Mouse (Mus musculus) erythroblast, embryonic 14.5 days (primary cell): Measurements from ENCODE around the gene Rps6kb1.

Source experiments
- GATA1 ChIP-seq: IDR thresholded peaks from 2 replicates; pipeline ENCODE4 v1.6.1; 2012; ENCODE audit warnings: low read length, inconsistent platforms, mixed read lengths
- TAL1 ChIP-seq: IDR thresholded peaks from 3 replicates; pipeline ENCODE4 v1.6.1; 2012; ENCODE audit warnings: low read length, inconsistent platforms, mixed read lengths

DNA sequence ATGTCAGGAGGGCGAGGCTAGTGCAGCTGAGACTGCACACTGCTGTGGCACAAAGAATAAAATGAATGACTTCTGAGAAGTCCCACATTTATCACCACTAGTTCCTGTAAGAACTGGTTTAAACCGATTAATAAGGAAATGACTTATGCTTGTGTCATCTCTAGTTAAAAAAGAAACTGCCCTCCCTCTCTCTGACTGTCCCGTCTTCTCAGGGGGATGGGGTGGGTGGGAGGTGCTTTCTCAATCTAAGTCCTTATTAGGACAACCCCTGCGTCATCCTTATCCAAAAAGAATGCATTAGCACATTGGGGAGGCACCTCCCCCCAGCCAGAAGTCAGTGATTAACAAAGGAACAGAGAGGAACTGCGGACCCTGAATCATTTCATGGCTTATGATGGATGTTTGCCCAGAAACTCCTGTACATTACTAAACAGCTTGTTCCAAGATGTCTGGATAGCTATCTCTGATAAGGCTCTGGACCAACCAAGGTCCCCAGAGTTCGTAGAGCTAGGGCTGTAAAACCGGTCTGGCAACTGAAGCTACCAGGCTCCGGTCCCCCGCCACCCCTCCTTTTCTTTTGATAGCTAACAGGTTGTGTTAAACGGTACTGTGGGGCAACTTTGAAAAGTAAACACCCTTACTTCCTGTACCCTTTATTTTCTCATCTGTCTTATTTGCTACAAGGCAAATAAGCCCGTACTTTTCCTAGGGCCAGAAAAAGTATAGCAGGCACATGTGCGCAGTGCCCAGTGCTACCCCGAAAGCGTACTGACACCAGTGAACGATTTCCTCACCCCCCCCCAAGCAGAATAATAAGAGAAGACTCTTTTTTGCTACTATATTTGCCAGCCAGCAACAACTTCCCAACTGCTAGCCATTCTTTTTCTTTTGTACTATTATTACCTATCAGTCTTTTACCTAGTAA, 42.5 kb upstream of the Rps6kb1 start:
- TF ChIP-seq GATA1 (no peak), TAL1 (no peak; the same call in 2 of the 3 replicates)
